Mouse (Mus musculus) midbrain, embryonic 11.5 days (tissue): Measurements from ENCODE around the gene Mettl7b. TPM values are rescaled to one million over a fixed set of nuclear protein-coding genes. Genes with fewer than 3 reads are reported as not detected.

Source experiments
- ATAC-seq: fragments of 200-750 bp; cut with Nextera tagmentation; 2 replicates; pipeline ENCODE4 v1.8.0; 2017; ENCODE audit warnings: moderate TSS enrichment, moderate library complexity; ENCODE audit not compliant: low FRiP score
- DNase-seq: peaks from one replicate; pipeline ENCODE4 v3.0.0; 2015; ENCODE audit warnings: low spot score; ENCODE audit errors: missing footprints
- H3K27ac ChIP-seq: fragments of 300-500 bp; sonication (generic); 2 replicates; pipeline ENCODE4 v1.5.1; 2014; ENCODE audit warnings: low read depth, low read length
- H3K27me3 ChIP-seq: fragments of 300-500 bp; sonication (generic); 2 replicates; pipeline ENCODE4 v1.6.1; 2014; ENCODE audit warnings: mild to moderate bottlenecking, low read length, moderate library complexity, mixed read lengths; ENCODE audit not compliant: control insufficient read depth, insufficient read depth
- H3K36me3 ChIP-seq: fragments of 300-500 bp; sonication (generic); 2 replicates; pipeline ENCODE4 v1.6.1; 2014; ENCODE audit warnings: mild to moderate bottlenecking, low read length, moderate library complexity, mixed read lengths; ENCODE audit not compliant: control insufficient read depth, insufficient read depth
- H3K4me1 ChIP-seq: fragments of 300-500 bp; sonication (generic); 2 replicates; pipeline ENCODE4 v1.6.1; 2014; ENCODE audit warnings: low read length; ENCODE audit not compliant: control insufficient read depth, insufficient read depth
- H3K4me2 ChIP-seq: fragments of 300-500 bp; sonication (generic); 2 replicates; pipeline ENCODE4 v1.6.1; 2014; ENCODE audit warnings: mild to moderate bottlenecking, moderate library complexity
- H3K4me3 ChIP-seq: fragments of 300-500 bp; sonication (generic); 2 replicates; pipeline ENCODE4 v1.5.1; 2014; ENCODE audit warnings: low read depth, low read length
- H3K9ac ChIP-seq: fragments of 300-500 bp; sonication (generic); 2 replicates; pipeline ENCODE4 v1.6.1; 2014; ENCODE audit warnings: low read length
- H3K9me3 ChIP-seq: fragments of 300-500 bp; sonication (generic); 2 replicates; pipeline ENCODE4 v1.6.1; 2016; ENCODE audit warnings: low read length; ENCODE audit not compliant: control insufficient read depth
- WGBS: fragments of 180-500 bp; shearing (Covaris S2); extraction: QIAGEN DNeasy Blood & Tissue Kit; methylation state at CpG from one replicate; pipeline ENCODE4 v1.1.7; 2014; 5-methylcytosine and 5-hydroxymethylcytosine counted together
- polyA plus RNA-seq: library from polyadenylated mRNA; unstranded; fragments of >200 nt; fragmentation: Nextera tagmentation; extraction: Ambion mirVana; gene quantifications from 2 replicates; pipeline ENCODE4 v1.2.1, GENCODE M21; 2014

Gene Mettl7b
- polyA plus RNA-seq, 1 experiment from 2014 or later: not detected

DNA sequence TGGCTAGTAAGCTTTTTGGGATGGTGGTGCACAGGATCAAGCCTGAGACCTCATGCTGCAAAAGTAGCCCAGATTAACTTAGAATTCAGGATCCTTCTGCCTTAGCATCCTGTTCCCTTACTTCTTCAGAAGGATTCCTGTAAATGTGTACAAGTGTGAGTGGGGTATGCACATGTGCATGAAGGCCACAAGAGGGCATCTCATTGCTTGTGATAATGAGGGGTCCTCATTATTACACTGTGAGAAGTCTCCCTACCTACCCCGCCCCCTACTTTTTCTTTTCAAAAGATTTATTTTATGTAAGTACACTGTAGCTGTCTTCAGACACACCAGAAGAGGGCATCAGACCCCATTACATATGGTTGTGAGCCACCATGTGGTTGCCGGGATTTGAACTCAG is 45.2 kb downstream of the Mettl7b start:
- H3K9me3 ChIP-seq: no peaks in the 10 kb centered on the region
- no peak overlapping the region for H3K4me2 ChIP-seq
- DNase-seq (no peak), ATAC-seq (no peak)
- H3K36me3 ChIP-seq: no peaks in the 10 kb centered on the region
- no peak overlapping the region for H3K9ac ChIP-seq
- WGBS: 98% methylated on average over 2 of the region's 2 CpGs
- H3K4me1 ChIP-seq: peaks cover 5% of the 10 kb centered on the region
- H3K27ac ChIP-seq: no peak overlapping the region
- H3K4me3 ChIP-seq: no peak overlapping the region
- no peaks in the 10 kb centered on the region for H3K27me3 ChIP-seq

DNA sequence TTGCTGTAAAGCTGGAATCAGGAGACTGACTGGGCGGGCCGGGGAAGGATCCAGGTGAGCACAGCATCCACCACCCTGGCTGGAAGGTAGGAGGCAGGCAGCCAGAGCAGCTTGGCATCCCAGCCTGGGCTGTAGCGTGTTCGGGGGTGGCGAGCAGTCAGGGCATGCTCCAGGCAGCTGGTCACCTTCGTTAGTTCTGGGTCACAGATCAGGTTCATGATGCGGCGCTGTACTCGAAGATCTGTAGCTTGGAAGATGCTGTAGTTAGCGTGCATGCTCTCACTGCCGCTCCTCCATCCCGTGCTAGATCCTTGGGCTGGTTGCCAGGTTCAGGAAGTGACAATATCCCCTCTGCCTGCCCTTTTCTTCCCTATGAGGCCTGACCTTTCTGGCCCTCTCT is 47.1 kb downstream of the Mettl7b start:
- Histone ChIP-seq H3K9me3 (no peaks in the 10 kb centered on the region), H3K4me1 (peaks cover 6% of the 10 kb centered on the region), H3K27ac (no peak overlapping the region), H3K27me3 (0 out of 2 replicates have a peak, but pooled peaks cover 2% of the 10 kb centered on the region), H3K4me3 (no peak overlapping the region), H3K4me2 (no peak overlapping the region), H3K9ac (no peak overlapping the region), H3K36me3 (no peaks in the 10 kb centered on the region)
- 82% methylated on average over 12 of the region's 12 CpGs for WGBS
- no peak for ATAC-seq
- DNase-seq: no peak

DNA sequence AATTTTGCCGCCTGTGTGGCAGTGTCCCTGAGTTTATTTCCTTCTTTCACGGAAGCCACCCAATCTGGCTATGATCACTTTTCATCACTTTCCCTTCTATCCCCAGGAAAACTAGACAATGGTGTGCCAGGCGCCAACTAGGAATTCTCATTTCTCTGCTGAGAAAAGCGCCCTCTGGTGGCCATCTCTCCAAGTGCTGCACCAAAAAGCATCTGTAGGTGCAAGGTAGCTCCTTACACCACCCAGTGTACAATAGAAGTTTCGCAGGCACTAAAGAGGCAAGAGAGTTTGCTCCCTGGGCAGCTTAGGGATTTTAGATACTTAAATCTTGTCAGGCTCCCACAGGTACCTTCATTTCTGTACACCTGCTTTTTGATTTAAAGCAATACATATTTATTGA is 47.6 kb downstream of the Mettl7b start:
- Histone ChIP-seq H3K4me1 (peaks cover 6% of the 10 kb centered on the region), H3K4me3 (no peak overlapping the region), H3K27ac (no peak overlapping the region), H3K9ac (no peak overlapping the region), H3K9me3 (no peaks in the 10 kb centered on the region), H3K27me3 (0 out of 2 replicates have a peak, but pooled peaks cover 2% of the 10 kb centered on the region), H3K4me2 (no peak overlapping the region), H3K36me3 (no peaks in the 10 kb centered on the region)
- ATAC-seq: peak; percentile 28
- WGBS: 9% methylated on average over 5 of the region's 5 CpGs
- peak; percentile 100 for DNase-seq

DNA sequence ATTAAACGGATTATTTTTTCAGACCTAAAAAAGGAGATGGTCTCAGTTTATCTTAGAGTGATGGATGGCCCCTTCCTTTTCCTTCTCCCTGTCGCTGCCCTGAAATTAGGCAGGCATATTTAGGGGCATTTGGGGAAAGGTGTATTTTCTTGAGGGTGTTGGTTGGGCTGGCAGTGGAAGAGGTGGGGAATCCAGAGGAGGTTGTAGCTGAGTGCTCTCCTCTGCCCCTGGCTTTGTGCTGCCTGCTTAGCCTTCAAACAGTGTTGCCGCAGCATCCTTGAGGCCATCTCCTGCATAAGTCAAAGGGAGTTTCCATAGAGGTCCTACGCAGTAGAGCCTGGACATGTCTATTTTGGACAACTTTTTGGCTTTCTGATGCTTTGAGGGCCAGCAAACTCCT is 48.0 kb downstream of the Mettl7b start:
- 85% methylated on average over 4 of the region's 4 CpGs for WGBS
- H3K4me2 ChIP-seq: no peak overlapping the region
- no peak overlapping the region for H3K27ac ChIP-seq

DNA sequence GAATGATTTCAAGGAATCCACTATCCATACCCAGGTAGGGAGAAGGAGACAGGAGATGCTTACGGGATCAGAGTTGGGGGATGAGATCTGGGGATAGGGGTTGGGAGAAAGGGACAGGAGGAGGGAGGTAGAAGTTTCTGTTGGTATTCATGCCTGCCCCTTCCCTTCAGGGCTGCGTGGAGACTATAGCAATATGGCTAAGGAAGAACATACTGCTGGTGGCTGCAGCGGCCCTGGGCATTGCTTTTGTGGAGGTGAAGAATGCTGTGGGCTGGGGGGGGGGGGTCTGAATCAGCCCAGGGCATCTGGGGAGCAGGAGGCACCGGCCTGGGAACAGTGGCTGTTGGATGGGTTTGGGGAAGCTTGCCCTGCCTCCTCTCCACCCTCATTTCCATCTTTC is 48.5 kb downstream of the Mettl7b start:
- no peak overlapping the region for H3K4me2 ChIP-seq
- H3K9me3 ChIP-seq: no peaks in the 10 kb centered on the region
- no peaks in the 10 kb centered on the region for H3K36me3 ChIP-seq
- no peak overlapping the region for H3K27ac ChIP-seq
- no peak overlapping the region for H3K9ac ChIP-seq
- H3K4me3 ChIP-seq: no peak overlapping the region
- DNase-seq (no peak), ATAC-seq (no peak)
- 0 out of 2 replicates have a peak, but pooled peaks cover 5% of the 10 kb centered on the region for H3K27me3 ChIP-seq
- peaks cover 6% of the 10 kb centered on the region for H3K4me1 ChIP-seq
- 88% methylated on average over 4 of the region's 4 CpGs for WGBS

More for the DNA sequence above, 48.0 kb downstream of the Mettl7b start:
- H3K36me3 ChIP-seq: no peaks in the 10 kb centered on the region
- DNase-seq (no peak), ATAC-seq (no peak)
- H3K4me3 ChIP-seq: no peak overlapping the region
- 0 out of 2 replicates have a peak, but pooled peaks cover 5% of the 10 kb centered on the region for H3K27me3 ChIP-seq
- H3K9ac ChIP-seq: no peak overlapping the region
- no peaks in the 10 kb centered on the region for H3K9me3 ChIP-seq
- H3K4me1 ChIP-seq: peaks cover 6% of the 10 kb centered on the region

DNA sequence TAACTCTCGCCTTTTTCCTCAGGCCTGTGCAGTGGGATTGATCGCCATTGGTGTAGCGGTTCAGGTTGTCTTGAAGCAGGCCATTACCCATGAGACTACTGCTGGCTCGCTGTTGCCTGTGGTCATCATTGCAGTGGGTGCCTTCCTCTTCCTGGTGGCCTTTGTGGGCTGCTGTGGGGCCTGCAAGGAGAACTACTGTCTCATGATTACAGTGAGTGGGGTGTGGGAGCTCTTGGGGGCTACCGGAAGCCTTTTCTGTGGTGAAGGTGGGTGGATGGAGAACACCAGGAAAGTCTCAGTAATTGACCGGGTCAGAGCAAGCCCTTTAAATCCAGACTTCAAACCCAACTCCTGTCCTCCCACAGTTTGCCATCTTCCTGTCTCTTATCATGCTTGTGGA is 49.4 kb downstream of the Mettl7b start:
- no peak for ATAC-seq
- H3K9me3 ChIP-seq: no peaks in the 10 kb centered on the region
- no peak overlapping the region for H3K4me2 ChIP-seq
- no peaks in the 10 kb centered on the region for H3K36me3 ChIP-seq
- 92% methylated on average over 6 of the region's 6 CpGs for WGBS
- no peak overlapping the region for H3K9ac ChIP-seq
- no peak overlapping the region for H3K27ac ChIP-seq
- 0 out of 2 replicates have a peak, but pooled peaks cover 5% of the 10 kb centered on the region for H3K27me3 ChIP-seq
- H3K4me3 ChIP-seq: no peak overlapping the region
- H3K4me1 ChIP-seq: peaks cover 6% of the 10 kb centered on the region
- DNase-seq: no peak

DNA sequence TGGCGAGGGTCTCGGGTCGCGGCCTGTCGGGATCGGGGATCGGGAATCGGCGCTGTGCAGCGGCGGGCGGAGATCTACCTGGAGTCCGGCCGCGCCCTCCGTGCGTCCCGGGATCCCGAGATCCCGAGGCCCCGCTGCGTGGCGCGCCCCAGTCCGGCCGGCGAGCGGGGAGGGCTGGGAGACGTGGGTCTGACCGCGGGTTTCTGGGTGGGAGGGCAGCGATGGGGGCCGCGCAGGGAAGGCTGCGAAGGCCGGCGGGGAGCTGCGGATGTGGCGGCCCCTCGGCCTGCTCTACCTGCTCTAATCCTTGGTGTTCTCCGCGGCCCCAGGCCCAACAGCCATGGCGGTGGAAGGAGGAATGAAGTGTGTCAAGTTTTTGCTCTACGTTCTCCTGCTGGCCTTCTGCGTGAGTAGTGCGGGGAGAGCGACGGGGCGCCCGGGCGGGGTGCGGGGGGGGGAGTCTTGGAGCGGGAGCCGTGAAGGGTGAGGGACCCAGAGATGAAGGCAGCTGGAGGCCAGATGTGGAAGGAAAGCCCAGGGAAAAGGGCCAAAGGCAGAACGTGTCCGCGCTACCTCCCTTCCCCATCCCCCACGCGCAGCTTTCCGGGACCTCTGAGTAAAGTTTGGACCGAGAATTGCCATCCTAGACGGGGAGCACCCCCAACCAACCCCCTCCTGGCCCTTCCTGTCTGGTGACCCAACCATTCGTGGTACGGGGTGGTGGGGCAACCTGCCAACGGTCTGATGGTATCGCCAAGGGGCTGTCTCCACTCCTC is 50.5 kb downstream of the Mettl7b start:
- Histone ChIP-seq H3K4me3 (peak overlapping the region; percentile 75), H3K9ac (peak overlapping the region; percentile 85), H3K4me2 (peak overlapping the region; percentile 78), H3K27me3 (0 out of 2 replicates have a peak, but pooled peaks cover 5% of the 10 kb centered on the region), H3K36me3 (no peaks in the 10 kb centered on the region), H3K4me1 (peaks cover 6% of the 10 kb centered on the region), H3K27ac (no peak overlapping the region), H3K9me3 (no peaks in the 10 kb centered on the region)
- DNase-seq (peak; percentile 92), ATAC-seq (peak; percentile 52)
- WGBS: 4% methylated on average over 58 of the region's 66 CpGs

DNA sequence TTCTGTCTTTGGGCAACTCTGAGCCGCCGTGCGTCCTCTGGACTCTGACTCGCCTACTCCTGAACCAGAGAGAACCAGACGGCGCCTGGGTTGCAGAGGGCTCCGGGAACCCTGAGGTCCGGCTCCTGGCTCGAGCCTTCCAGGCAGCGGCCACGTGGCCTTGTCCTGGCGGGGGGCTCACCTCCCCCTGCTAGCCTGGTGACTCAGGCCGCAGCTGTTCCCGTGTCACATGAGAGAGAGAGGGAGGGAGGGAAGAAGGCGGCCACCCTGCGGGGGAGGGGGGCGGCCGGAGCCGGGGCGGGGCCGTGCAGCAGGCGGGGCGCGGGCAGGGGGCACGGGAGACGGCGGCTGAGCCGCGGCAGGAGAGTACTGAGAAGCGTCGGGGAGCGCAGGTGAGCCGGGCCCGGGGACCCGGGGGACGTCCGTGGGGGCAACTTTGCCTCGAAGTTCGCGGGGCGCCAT is 51.2 kb downstream of the Mettl7b start:
- Histone ChIP-seq H3K4me3 (peak overlapping the region; percentile 75), H3K27me3 (0 out of 2 replicates have a peak, but pooled peaks cover 5% of the 10 kb centered on the region), H3K36me3 (no peaks in the 10 kb centered on the region), H3K4me2 (peak overlapping the region; percentile 78), H3K9me3 (no peaks in the 10 kb centered on the region), H3K27ac (no peak overlapping the region), H3K4me1 (peaks cover 6% of the 10 kb centered on the region), H3K9ac (peak overlapping the region; percentile 85)
- DNase-seq: peak; percentile 97
- ATAC-seq: peak; percentile 86
- WGBS: 0% methylated on average over 34 of the region's 41 CpGs

DNA sequence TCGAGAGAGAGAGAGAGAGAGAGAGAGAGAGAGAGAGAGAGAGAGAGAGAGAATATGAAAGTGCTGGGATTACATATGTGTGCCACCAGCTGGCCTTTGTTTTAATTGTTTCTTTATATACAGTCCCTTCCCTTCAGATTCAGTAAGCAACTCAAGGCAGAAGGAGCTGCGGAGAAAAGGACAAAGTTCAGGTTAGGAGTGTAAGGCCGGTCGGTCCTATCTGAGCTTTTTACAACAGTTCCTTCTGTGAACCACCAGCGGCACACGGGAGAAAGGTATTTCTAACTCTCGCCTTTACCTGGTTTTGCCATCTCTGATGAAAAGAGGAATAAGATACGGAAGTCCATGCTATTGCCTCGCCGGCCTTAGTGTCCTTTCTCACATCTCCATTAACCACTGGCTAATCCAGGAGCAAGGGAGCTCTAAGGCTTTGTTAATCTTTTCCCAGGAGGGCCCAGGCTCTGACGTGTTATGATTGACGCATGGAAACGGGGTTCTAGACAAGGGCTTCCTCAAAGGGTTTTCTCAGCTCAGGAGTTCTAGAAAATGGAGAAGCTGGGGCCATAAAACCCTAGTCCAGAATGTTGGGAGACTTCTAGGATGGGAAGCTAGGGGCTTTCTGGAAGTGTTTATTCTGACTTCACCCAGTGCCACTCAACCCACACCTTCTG is 51.9 kb downstream of the Mettl7b start:
- Histone ChIP-seq H3K4me1 (peaks cover 6% of the 10 kb centered on the region), H3K9ac (peak overlapping the region; percentile 85), H3K4me2 (peak overlapping the region; percentile 78), H3K27me3 (0 out of 2 replicates have a peak, but pooled peaks cover 5% of the 10 kb centered on the region), H3K4me3 (peak overlapping the region; percentile 75), H3K36me3 (no peaks in the 10 kb centered on the region), H3K27ac (no peak overlapping the region), H3K9me3 (no peaks in the 10 kb centered on the region)
- peak; percentile 94 for DNase-seq
- WGBS: 56% methylated on average over 13 of the region's 13 CpGs
- ATAC-seq: peak; percentile 0; the same call in 1 of the 2 replicates
